Mouse (Mus musculus) urinary bladder, postnatal 25 days (tissue): ENCODE measurements around the gene Sez6l.

Source experiments
- DNase-seq: peaks from one replicate; pipeline ENCODE4 v3.0.0; 2022; ENCODE audit warnings: low spot score

The Sez6l gene

DNA sequence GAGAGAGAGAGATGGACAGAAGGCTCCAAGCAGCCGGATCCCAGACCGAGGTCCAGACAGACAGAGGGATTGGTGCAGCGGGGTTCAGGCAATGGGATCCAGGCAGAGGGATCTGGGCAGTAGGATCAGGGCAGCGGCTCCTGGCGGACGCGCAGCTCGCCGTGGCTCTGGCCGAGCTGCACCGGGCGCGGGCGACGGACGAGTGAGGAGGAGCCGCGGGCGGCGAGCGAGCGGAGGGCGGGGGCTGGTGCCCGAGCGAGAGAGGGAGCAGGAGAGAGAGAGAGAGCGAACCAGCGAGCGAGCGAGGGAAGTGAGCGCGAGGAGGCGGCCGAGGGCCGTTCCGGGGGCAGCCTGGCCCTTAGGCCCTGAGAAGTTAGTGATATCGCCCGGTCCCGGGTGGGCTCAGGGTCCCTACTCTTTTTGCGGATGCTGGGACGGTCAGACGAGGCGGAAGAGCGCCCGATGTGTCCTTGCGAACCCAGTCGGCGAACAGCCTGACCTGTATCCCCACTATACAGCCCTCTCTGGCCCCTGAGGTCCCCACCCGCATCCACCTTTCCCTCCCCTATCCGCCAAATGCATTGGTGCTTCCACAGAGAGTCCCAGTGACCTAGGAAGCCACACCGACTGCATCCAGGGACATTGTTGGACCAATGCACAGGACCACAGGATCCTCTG lies at the start of gene Sez6l:
Sez6l (minus strand) TSS at position 193 of the 678 bp plus-strand sequence.
- DNase-seq = peak; percentile 37

DNA sequence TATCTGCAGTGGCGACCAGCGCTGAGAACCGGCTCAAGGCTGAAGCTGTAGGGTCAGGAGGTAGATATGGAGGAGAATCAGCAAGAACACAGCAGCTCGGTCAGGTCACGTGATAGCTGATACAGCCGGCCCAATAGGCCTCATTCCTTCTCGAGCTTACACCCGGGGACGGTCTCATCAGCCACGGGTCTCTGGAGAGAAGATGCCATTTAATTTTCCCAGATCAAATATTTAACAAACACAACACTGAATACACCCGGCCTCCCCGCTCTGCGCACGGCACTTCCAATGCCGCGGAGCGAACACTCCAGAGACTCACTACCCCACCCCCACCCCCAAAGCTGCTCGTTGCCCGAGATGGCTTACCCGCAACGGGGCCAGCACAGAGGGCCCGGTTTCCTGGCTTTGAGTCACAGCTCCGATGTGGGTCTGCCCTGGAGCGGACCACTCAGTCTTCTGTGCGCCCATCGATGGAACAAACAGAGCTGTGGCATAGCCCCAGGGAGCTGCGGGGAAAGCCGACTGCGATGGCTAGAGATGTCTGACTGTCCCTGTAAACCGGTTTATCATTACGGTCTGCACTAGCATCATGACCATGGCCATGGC lies 48.7 kb upstream of the Sez6l start:
- no peak for DNase-seq

DNA sequence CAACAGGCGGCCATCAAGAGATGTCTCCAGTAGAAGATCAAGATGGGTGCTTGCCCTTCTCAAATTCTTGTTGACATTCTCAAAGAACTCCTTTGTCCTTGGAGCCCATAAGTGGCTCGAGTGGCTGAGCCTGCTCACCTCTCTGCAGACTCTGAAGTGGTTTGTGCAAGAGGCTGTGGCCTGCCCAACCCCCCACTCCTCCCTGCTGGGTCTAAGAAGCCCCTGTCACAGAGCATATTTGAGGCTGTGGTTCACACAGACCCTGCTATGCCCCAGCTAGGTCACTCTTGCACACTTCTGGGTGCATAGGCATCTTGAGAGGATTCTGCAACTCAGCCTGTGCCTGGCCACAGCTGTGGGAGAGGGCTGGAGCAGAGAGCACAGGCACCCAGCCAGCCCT lies 46.0 kb upstream of the Sez6l start:
- no peak for DNase-seq

DNA sequence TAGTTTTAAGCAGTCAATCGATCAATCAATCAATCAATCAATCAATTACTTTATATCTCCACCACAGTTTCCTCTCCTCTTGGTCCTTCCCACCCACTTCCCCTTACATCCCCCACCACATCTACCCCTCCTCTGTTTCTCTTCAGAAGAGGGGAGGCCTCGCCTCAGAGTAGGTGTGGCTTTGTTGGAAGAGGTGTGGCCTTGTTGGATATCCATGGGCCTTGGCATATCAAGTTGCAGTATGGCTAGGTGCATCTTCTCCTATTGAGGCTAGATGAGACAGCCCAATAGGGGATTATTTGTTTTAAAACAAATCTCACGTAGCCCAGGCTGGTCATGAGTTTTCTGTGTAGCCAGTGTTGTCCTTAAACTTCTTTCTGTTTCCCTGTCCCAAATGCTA lies 43.3 kb upstream of the Sez6l start:
- DNase-seq = no peak

DNA sequence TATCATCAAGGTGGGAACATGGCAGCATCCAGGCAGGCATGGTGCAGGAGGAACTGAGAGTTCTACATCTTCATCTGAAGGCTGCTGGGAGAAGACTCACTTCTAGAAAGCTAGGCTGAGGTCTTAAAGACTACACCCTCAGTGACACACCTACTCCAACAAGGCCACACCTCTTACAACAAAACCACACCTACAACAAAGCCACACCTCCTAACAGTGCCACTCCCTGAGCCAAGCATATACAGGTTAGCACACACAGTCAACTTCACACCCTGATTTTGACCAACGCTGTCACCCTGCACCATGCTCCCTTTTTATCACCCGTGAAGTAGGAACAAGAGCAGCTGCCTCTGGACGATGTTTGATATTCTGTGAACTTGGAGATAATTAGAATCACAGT lies 42.4 kb upstream of the Sez6l start:
- DNase-seq = no peak

DNA sequence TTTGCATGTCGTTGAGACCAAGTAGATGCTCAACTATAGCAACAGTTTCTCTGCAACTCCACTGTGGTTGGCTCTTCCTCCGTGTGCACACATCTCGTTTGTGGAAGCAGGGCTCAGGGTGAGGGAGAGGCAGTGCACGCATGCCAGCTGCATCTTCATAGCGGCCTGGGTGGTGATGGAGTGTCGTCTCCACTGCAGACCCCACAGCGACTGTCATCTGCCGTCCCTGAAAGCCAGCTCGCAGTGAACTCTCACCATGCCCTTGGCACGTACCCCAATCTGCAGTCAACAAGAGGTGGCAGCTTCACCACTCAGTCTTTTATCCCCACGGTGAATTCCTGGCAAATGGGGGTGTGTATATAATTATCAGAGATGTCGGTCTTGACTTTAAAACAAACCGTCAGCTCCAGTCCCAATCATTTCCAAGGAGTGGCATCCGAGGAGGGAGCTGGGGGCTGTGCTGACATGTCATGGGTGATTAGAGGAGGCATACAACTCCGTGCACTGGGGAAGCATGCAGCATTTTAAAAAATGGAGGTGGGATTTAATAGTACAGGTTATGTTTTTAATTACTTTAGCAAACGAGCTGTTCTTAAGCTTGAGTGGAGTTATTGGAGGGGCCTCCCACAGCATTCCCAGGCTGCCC lies 40.7 kb upstream of the Sez6l start:
- DNase-seq = no peak

DNA sequence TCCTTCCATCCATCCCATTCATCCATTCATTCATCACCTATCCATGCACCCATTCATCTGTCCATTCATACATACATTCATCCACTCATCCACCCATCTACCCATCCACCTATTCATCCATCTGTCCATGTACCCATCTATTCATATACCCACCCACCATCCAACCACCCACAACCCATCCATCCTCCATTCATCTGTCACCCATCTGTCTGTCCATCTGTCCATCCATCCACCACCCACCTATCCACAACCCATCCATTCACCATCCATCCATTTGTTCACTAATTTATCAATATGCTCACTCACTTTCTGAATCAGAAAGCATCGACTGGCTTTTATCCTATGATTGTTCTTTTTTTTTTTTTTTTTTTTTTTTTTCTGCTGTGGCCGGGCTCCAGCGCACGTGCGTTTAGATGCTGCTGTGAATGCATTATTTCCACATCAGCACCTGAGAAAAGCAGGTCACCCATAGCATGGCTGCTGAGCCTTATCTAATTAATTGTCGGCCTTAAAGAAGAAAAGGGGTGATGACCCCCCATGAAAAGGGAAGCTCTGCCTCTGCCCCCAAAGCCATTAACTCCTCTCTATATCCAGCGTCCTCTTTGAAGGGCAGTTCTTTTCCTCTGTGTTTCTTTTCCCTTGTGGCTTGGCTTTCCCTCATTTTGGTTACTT lies 39.1 kb upstream of the Sez6l start:
- DNase-seq = no peak

DNA sequence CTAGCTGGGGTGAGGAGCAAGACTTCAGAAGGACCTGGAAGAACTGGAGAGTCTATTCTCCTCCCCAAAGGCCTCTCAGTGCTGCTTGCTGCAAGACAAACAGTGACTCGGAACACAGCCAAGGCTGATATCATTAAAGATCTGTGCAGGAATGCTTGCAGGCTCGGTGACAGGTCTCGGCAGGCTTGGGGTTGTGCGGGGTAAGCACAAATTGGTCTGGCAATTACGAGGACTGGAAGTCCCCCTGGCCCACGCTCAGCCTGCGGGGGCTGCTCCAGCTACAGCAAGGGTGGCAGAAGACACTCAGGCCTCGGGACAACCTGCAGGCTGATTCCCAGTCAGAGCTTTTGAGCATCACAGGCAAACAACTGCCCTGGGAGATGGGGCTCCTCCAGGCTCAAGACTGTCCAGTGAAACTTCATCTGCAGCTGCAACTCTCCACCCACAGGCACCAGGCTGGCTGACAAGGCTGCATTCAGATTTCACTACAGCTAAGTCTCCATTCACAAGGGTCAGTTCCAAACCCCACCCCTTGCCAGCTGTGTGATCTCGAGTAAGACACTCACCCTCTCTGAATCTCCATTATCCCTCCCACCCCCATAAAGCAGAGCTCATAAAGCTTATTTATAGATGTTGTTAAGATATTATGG lies 31.0 kb upstream of the Sez6l start:
- peak; percentile 53 for DNase-seq

DNA sequence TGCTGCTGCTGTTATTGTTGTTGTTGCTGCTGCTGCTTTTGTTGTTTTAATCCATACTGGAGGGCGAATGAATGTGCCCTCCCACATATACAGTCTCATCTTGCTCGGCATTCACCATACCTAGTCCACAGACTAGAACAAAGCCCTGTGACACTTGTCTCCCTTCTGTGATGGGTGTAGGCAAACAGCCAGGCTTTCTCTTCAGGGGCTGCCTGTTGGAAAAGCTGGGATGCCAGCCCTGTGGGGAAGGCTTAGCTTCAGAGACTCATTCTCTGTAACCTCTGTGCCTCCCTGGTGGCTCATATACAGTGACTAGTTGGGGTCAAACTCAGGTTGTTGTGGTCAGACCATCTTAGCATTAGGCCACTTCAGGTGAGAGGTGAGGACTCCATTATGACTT lies 30.1 kb upstream of the Sez6l start:
- no peak for DNase-seq

DNA sequence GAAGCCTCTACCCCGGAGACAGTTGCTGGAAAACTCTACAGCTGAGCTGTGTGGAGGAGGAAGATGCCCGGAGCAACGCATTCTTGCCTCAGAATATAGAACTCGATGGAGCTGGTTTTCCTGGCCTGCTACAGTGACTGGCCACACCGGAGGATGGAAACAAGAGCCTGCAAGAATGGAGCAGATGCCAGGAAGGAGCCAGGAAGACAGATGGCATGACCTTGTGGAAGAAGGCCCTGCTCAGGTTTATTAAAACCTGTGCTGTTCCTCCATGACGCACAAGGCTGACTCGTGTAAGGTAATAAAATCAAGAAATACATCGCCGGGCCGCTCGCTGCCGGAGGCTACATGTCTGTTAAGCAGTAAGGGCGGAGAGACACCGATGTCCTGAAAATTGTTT lies 28.4 kb upstream of the Sez6l start:
- DNase-seq = no peak

DNA sequence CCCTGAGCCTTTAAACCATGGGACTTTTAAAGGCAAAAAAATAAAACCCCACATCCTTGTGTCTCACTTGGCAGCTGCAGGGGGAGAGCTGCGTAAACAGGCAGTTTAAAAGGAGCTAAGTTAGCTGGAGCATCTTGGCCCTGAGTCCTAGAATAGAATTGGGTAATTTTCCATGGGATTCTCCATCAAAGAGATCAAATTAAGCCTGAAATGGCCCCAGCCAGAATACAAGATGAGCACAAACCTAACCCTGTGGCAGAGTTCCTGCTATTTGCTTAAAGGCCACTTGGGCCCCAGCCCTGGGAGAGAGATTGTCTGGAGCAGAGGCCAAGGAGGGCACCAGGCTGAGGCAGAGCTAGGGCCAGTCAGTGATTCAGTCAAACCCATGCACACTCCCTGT lies 27.3 kb upstream of the Sez6l start:
- no peak for DNase-seq

DNA sequence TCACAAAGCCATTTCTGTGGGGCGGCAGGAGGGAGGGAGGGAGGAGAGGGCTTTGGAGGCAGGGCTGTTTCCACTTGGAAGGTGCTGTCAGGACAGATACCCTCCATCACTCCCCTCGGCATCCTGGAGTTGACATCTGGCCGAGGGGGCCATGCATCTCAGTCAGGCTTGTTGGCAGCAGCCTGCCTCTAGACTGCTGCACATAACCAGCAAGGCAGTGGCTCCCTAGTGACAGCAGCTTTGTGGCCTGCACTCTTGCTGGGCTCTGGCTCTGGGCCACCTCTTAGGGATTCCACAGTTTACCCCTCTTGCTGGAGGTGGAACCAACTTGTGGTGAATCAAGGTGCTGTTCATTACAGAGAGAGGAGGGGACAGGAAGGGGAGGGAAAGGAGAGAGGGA lies 26.6 kb upstream of the Sez6l start:
- no peak for DNase-seq

DNA sequence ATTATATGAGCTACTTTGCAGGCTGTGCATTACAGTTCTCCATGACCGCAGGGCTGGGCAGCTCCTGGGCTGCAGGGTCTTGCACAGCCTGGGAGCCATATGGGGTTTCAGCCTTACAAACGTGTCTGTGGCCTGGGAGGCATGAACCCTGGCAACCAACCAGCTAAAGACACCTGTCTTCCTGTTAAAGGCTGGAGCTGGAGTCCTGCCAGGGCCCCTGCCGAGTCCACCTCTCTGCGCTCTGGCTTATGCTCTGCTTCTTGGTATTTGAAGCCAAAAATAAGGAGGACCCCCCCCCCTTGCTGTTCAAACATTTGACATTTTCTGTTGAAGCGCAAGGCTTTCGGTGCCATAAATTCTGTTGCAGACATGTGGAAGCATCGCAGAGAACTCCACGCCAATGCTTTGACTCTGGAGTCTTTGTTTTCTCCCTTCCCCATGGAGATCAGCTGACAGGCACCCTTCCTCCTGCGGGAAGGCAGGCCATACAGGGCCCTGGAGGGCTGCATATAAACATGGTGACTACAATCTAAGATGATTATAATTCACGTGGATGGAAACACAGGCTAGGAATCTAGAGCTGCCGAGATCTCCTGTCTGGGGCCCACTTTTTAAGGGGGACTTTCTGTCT lies 23.4 kb upstream of the Sez6l start:
- no peak for DNase-seq

DNA sequence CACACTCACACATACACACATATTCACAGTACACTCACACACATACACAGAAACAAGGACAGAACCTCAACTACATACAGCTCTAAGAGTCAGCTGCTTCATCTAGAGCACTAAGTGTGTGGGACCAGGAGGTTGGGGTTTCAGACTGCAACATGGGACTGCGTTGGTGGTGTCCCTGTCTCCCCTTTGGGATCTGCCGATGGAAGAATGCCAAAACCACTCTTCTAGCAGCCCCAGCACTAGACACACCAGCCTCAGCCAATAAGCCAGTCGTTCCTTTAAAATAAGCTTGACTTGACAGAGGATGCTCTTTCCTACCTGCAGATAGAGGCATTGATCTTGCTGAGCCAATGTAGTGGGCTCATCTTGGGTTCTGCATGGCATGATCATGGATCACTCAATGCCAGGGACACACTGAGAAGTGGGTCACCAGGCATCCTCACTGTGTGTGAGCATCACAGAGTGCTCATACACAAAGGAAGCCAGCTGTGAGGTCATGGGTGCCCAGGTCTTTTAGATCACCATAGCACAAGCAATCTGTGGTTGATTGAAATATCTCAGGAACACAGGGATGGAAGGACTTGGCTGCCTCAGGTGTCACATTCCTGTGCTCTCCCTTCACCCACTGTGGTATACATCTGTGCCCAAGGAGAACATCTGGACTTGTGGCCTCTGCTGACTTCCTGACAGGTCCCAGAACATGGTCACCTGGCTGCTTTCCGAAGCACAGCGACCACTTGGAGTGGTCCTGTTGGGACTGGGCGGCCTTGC lies 22.7 kb upstream of the Sez6l start:
- no peak for DNase-seq

DNA sequence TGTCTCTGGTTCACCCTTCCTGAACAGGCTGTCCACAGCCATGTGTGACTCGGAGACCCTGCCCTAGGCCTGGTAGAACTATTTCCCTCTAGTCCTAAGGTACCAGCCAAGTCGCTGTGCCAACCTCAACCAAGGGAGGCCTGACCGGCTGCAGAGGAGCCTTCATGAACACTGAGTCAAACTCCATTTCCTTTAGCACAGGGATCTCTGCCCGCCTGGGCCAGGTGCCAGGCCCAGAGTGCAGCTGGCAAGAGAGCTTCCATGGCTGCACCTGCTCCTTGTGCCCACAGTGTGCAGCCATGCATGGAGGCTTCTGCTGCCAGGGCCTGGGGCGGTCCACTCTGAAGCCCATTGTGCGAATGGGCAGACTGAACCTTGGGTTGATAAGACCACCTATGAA lies 20.9 kb upstream of the Sez6l start:
- no peak for DNase-seq

DNA sequence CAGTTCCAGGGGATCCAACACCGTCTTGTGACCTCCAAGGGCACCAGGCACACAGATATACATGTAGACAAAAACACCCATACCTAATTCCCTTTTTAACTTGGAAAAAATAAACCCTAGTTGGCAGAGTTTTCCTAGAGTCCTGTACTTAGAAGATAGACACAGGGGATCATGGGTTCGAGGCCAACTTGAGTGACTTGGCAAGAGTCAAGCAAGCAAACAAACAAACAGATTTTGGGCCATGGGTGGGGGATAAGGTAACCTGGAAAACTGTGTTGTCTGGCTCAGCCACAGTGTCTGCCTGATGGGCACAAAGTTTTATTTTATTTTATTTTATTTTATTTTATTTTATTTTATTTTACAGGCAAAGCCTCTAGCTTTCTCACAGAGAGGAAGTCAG lies 20.3 kb upstream of the Sez6l start:
- DNase-seq = no peak

DNA sequence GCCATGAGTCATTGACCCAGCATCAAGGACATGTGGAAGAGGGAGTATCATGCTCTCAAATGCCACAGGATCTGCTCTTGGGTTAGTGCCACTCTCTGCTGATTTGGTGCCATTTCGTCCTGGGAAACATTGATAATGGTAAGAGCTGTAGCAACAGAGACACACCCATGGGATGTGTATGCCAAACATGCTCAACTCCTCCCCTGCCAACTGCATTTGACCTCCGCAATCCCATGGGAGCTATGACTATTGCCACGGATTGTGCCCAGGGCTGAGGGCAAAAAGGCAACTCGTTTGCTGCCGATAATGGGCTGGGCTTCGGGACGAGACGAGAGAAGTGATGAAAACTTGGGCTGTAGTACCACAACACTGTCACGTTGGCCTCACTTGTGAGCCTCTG lies 19.7 kb upstream of the Sez6l start:
- no peak for DNase-seq

DNA sequence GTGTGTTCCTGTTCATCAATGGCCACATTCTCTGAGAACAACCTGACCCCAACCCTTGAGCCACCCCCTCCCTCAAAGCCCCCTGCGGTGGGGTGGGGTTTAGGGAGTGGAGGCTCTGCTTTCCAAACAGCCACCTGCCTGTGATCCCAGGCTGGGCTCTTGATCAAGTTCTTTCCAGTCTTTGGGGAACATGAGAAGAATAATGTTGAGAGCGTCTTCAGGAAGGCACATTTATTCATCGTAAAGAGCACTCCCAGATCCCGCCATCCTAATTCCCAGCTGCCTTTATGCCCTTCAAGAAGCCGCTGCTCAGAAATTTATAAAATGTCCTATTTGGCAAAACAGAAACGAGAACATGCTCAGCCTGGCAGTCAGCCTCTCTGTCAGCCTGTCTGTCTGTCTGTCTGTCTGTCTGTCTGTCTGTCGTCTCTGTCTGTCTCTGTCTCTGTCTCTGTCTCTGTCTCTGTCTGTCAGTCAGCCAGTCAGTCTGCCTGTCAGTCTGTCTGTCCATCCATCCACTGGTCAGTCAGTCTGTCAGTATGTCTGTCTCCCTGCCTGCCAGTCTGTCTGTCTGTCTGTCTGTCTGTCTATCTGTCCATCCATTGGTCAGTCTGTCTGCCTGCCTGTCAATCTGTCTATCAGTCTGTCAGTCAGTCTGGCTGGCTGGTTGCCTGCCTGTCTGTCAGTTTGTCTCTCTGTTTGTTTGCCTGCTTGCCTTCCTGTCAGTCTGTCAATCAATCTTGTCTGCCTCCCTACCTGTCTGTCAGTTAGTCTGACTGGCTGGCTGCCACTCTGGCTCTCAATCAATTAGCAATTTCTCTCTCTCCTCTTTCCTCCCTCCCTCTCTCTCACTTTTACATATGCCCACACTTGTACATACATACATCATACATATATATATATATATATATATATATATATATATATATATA lies 19.0 kb upstream of the Sez6l start:
- DNase-seq = no peak

DNA sequence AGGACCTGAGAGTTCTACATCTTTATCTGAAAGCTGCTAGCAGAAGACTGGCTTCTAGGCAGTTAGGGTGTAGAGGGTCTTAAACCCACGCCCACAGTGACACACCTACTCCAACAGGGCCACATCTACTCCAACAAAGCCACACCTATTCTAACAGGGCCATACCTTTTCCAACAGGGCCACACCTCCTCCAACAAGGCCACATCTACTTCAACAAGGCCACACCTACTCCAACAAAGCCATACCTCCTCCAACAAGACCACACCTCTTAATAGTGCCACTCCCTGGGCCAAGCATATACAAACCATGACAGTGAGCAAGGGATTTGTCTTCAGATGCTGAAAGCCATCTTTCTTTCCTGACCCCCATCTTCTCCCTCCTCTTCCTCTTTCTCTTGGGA lies 14.7 kb upstream of the Sez6l start:
- no peak for DNase-seq

DNA sequence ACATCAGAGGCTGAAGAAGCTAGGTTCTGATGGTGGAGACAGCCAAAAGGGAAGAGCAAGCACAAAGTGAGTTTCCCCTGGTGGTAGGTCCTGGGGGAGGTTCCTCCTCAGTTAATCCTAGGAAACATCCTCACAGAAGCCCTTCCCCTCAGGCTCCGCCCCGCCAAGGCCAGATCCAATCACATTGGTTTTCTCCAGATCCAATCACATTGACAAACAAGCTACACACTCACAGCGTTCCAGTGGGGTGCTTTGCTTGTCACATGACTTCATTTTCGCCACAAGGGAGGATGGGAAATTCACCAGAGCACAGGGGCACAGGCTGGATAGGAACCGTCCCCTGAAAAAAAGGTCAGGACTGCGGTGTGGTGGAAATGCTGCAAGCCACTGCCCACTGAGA lies 9.1 kb upstream of the Sez6l start:
- DNase-seq = no peak
